Mouse (Mus musculus) erythroblast, embryonic 14.5 days (primary cell): ENCODE measurements at regions not wholly inside any gene's neighbourhood (a gene's known extent, or its start where the extent isn't known, plus 50 kb on each side); places are given as distances from the start of the nearest gene placed in this dataset.

Source experiments
- H3K27me3 ChIP-seq: 2 replicates; pipeline ENCODE4 v1.6.1; 2012; ENCODE audit warnings: inconsistent platforms; ENCODE audit not compliant: control insufficient read depth
- H3K36me3 ChIP-seq: 2 replicates; pipeline ENCODE4 v1.6.1; 2012; ENCODE audit warnings: mild to moderate bottlenecking, inconsistent platforms; ENCODE audit not compliant: control insufficient read depth
- H3K4me1 ChIP-seq: 2 replicates; pipeline ENCODE4 v1.6.1; 2012; ENCODE audit warnings: inconsistent platforms; ENCODE audit not compliant: control insufficient read depth
- H3K4me3 ChIP-seq: replicated peaks from 2 replicates; pipeline ENCODE3; 2012; ENCODE audit warnings: moderate library complexity, mild to moderate bottlenecking, inconsistent platforms
- H3K9me3 ChIP-seq: 2 replicates; pipeline ENCODE4 v1.6.1; 2012; ENCODE audit warnings: low read length, inconsistent platforms, mixed read lengths; ENCODE audit not compliant: control insufficient read depth
- GATA1 ChIP-seq: IDR thresholded peaks from 2 replicates; pipeline ENCODE4 v1.6.1; 2012; ENCODE audit warnings: low read length, inconsistent platforms, mixed read lengths
- TAL1 ChIP-seq: IDR thresholded peaks from 3 replicates; pipeline ENCODE4 v1.6.1; 2012; ENCODE audit warnings: low read length, inconsistent platforms, mixed read lengths

DNA sequence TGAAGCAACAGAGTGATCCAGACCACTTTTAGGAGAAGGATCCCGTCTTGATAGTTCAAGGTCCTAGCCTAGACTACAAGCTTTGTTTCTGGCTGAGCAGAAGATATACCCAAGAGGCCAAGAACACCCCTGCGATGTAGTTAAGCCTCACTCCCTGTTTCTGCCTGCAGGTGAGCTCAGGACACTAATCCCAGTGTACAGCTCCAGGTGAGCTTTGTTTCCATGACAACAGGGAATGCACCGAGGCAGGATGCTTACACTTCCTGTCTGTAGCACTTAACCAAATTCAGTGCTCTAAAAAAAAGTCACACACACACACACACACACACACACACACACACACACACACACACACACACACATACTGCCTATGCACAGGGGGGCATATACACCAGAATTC, 230.7 kb downstream of the Ajap1 start:
- H3K9me3 ChIP-seq = peaks cover 93% of the 10 kb centered on the region
- no peak overlapping the region for H3K4me3 ChIP-seq
- H3K4me1 ChIP-seq = no peaks in the 10 kb centered on the region

DNA sequence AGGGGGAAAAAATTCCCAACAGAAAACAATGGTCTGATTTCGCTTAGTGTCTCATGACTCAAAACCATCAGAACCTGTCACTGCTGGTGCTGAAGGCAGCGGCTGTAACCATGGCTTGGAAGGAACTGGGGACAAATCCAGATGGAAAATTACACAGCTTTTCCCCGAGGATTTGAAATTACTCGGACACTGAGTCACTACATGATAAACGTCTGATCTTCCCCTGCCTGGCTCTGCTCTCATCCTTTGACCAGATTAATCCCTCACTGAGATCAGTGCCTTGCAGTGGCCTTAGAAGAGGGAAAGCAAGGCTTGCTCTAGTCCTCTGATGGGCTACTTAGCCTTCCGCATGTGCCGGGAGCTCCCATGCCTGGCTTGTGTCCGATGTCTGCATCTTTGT, 231.3 kb downstream of the Ajap1 start:
- TF ChIP-seq GATA1 = no peak
- Histone ChIP-seq H3K9me3 (peaks cover 90% of the 10 kb centered on the region), H3K4me3 (no peak overlapping the region), H3K27me3 (no peaks in the 10 kb centered on the region; the same call in 1 of the 2 replicates), H3K36me3 (no peaks in the 10 kb centered on the region), H3K4me1 (no peaks in the 10 kb centered on the region)

More for the DNA sequence above, 230.7 kb downstream of the Ajap1 start:
- no peaks in the 10 kb centered on the region for H3K36me3 ChIP-seq
- TF ChIP-seq GATA1 (no peak), TAL1 (no peak)
- no peaks in the 10 kb centered on the region; the same call in 1 of the 2 replicates for H3K27me3 ChIP-seq

DNA sequence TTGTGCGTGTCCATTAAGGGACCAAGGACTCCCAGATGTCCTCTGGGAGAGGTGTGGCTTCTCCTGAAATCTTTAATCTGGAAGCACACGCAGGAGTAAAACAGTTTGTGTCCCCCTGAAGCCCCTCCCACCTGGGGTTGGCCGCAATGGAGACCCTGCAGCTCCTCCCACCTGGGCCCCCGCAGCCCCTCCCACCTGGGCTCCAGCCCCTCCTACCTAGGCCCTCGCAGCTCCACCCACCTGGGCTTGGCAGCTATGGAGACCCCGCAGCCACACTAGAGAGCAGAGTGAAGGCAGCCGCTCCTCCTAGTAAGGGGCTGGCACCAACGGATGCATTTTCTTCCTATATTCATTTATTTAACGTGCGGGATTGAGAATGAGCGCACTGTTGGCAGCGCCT, 245.9 kb downstream of the Ajap1 start:
- no peak for TF ChIP-seq GATA1
- no peak for TF ChIP-seq TAL1
- H3K4me3 ChIP-seq = no peak overlapping the region
- peaks cover 63% of the 10 kb centered on the region for H3K9me3 ChIP-seq
- no peaks in the 10 kb centered on the region for H3K27me3 ChIP-seq
- H3K4me1 ChIP-seq = no peaks in the 10 kb centered on the region
- H3K36me3 ChIP-seq = no peaks in the 10 kb centered on the region

DNA sequence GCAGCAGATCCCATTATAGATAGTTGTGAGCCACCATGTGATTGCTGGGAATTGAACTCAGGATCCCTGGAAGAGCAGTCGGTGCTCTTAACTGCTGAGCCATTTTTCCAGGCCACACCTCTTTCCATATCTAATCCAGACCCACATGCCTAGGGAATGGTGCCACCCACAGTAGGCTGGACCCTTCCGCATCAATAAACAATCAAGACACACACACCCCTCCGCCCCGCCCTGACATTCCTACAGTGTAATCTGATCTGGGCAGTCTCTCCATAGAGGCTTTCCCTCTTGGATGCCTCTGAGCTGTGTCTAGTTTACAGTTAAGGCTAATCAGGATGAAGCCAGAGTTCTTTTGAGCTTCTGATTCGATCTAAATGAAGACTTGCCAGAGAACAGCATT, 248.8 kb downstream of the Ajap1 start:
- no peaks in the 10 kb centered on the region for H3K36me3 ChIP-seq
- no peak for TF ChIP-seq TAL1
- no peak overlapping the region for H3K4me3 ChIP-seq
- peaks cover 60% of the 10 kb centered on the region for H3K9me3 ChIP-seq
- no peaks in the 10 kb centered on the region for H3K27me3 ChIP-seq
- H3K4me1 ChIP-seq = no peaks in the 10 kb centered on the region

DNA sequence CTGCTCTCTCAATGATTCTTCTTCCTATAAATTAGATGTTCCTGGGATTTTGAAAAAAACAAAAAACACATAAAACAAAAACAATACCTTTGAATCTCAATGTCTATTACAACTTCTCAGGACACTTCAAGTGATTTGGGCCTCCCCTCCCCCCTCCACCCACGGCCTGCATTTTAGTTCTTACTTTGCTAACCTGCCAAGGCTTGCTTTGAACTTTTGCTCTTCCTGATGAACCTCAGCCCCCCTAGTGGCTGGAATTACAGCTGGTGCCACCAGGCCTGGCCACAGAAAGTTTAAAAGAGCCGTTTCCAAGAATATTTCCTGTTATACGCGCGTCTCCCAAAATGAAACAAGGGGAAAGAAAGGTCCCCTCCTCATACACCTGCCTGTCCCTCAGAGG, 253.4 kb downstream of the Ajap1 start:
- no peaks in the 10 kb centered on the region for H3K4me1 ChIP-seq
- TF ChIP-seq TAL1 (no peak), GATA1 (no peak)
- no peaks in the 10 kb centered on the region for H3K36me3 ChIP-seq
- no peak overlapping the region for H3K4me3 ChIP-seq
- no peaks in the 10 kb centered on the region for H3K27me3 ChIP-seq
- H3K9me3 ChIP-seq = peaks cover 55% of the 10 kb centered on the region

DNA sequence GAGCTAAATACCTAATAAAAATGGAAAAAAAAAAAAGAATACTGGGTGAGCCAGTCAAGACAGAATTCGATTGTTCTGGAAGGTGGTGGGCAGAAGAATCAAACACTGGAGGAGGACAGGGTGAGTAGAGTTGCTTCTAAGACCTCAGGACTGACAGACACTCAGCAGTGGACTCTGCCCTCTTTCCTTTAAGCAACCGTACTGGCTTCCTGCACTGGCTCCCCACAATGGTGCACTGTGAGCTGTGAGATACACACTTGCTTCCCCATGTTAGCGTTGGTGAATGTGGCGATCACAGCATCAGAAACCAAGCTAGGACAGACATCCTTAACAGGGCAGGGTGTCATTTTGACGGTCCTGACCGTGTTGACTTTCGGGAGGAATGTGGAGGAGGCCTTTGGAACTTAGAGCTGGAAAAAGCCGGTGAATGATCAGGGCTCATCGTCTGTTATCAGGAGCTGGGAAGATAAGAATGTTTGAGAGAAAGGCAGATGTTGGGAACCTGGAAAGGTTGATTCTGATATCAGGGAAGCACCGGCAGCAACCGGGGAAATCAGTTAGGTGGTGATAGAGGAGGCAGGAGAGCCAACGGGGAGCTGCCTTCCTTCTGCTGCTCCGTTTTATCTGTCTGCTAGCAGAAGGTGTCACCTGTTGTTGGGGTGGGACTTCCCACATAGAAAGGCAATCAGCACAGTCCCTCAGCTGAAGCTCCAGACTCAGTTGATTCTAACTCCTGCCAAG, 254.8 kb downstream of the Ajap1 start:
- no peak overlapping the region for H3K4me3 ChIP-seq
- TF ChIP-seq TAL1 (no peak), GATA1 (no peak)
- H3K4me1 ChIP-seq = no peaks in the 10 kb centered on the region

DNA sequence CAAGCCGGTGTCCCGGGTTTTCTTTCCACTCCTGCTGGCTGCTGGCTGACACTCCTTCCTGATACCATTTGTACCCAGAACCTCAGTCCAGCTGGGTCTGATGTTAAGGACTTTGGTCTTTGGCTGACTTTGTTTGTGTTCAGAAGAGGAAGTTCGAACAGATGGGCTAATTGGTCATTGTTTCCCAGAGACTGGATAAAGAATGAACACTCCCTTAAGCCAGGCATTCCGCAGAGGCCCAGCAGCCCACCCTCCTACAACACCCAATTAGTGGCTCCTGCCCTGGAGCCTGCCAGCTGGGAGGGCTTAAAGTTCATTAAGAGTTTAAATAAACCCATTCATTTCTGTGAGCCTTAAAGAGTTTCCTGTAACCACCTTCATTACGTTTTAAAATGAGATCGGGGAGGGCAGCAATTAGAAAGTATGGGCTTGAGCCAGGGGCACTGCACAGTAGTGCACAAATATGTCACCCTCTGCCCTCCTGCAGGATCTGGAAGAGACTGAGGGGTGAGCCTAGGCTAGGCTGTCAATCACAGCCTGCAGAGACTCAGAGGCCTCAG, 257.9 kb downstream of the Ajap1 start:
- Histone ChIP-seq H3K36me3 (no peaks in the 10 kb centered on the region), H3K27me3 (no peaks in the 10 kb centered on the region), H3K9me3 (peaks cover 38% of the 10 kb centered on the region), H3K4me3 (no peak overlapping the region), H3K4me1 (no peaks in the 10 kb centered on the region)
- no peak for TF ChIP-seq GATA1
- TF ChIP-seq TAL1 = no peak

More for the DNA sequence above, 254.8 kb downstream of the Ajap1 start:
- Histone ChIP-seq H3K9me3 (peaks cover 51% of the 10 kb centered on the region), H3K36me3 (no peaks in the 10 kb centered on the region), H3K27me3 (no peaks in the 10 kb centered on the region)

DNA sequence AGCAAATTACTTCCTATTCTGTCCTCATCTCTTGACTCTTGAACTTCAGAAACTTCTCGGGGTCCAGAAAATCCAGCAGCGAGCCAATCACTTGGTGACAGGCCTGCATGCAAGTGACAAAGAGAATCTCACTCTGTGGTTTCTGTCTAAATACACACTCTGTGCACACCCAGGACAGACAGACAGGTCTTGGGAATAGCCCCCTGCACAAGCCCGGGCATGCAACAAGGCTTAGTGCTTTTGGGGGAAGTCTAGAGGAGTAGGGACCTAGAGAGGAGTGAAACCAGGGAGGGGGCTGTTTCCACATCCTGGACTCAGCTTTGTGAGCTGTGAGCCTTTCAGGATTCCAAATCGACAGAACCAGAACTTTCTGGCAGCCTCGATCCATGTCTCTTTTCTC, 259.6 kb downstream of the Ajap1 start:
- no peaks in the 10 kb centered on the region for H3K4me1 ChIP-seq
- H3K36me3 ChIP-seq = no peaks in the 10 kb centered on the region
- H3K9me3 ChIP-seq = peaks cover 30% of the 10 kb centered on the region
- no peak for TF ChIP-seq TAL1
- no peak for TF ChIP-seq GATA1
- H3K4me3 ChIP-seq = no peak overlapping the region
- no peaks in the 10 kb centered on the region for H3K27me3 ChIP-seq

DNA sequence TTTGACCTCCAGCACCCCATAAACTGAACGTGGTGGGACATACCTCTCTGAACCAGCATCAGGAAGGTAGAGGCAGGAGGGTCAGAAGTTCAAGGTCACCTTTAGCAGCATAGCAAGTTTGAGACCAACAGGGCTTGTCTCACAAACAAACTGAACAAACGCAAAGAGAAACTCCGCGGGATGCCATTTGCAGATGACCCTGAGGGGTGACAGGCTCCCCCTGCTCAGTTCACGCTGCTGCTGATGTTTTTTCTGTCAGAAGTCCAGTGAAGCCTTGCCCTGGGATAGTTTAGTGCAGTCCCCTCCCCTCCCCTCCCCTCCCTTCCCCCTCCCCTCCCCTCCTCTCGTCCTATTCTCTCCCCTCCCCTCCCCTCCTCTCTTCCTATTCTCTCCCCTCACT, 262.1 kb downstream of the Ajap1 start:
- Histone ChIP-seq H3K27me3 (no peaks in the 10 kb centered on the region), H3K9me3 (peaks cover 34% of the 10 kb centered on the region), H3K4me3 (no peak overlapping the region), H3K36me3 (no peaks in the 10 kb centered on the region), H3K4me1 (no peaks in the 10 kb centered on the region)
- TF ChIP-seq TAL1 = no peak
- TF ChIP-seq GATA1 = no peak

DNA sequence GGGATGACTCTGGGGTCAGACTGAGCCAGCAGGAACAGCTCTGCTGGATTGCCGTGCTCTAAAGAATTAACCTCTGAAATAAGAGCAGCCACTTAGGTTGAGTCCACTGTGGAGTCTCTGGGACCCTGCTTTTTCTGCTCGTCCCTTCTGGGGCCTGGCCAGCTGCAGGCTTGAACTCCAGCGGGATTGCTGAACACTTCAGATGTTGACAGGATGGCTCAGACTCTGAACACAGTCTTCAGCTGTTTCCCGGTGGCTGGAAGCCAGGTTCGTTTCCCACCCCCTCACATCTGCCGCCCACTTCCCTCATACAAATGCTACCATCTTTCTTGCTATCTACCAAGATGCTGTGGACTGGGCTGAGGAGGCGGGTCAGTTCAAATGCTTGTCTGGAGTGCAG, 262.5 kb downstream of the Ajap1 start:
- Histone ChIP-seq H3K4me3 (no peak overlapping the region), H3K9me3 (peaks cover 34% of the 10 kb centered on the region), H3K36me3 (no peaks in the 10 kb centered on the region), H3K27me3 (no peaks in the 10 kb centered on the region), H3K4me1 (no peaks in the 10 kb centered on the region)
- no peak for TF ChIP-seq TAL1
- no peak for TF ChIP-seq GATA1
